Comparison of ENCODE assay signal across 19 mouse cellular contexts in the genomic region with DNA sequence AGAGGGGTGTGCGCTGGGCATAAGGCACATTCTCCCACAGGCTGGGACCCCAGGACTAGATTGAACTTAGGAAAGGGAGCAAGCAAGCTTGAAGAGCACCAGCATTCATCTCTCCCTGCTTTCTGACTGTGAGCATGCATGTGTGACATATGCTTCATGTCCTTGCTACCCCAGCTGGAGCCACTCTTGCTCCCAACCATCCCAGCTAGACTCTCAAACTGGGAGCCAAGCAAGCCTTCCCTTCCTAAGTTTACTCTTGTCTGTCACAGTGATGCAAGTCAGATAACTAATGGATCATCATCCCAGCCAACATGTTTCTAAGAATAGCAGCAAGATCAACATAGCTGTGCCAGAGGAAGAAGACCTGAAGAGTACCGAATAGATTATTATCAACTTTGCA.
"Had no signal": no experiment of that assay in that cellular context is flagged by ENCODE, and none has a peak within 500 bp of the region (broad histone marks: within the 10 kb centered on the region; RNA-seq: fewer than 3 reads in every experiment).

No protein-coding gene starts in this region.

- H3K36me3 ChIP-seq: limb, embryonic 15.5 days; liver, embryonic 12.5 days; lung, embryonic 15.5 days; midbrain, embryonic 10.5 days; midbrain, embryonic 12.5 days; neural tube, embryonic 13.5 days; neural tube, embryonic 15.5 days had no signal

- H3K4me2 ChIP-seq: limb, embryonic 15.5 days; liver, embryonic 12.5 days; lung, embryonic 15.5 days; midbrain, embryonic 12.5 days; neural tube, embryonic 13.5 days; neural tube, embryonic 15.5 days had no signal

- H3K9ac ChIP-seq: limb, embryonic 15.5 days; liver, embryonic 12.5 days; liver, embryonic 14.5 days; lung, embryonic 15.5 days; midbrain, embryonic 12.5 days; neural tube, embryonic 13.5 days; neural tube, embryonic 15.5 days had no signal

- H3K9me3 ChIP-seq: limb, embryonic 15.5 days; liver, embryonic 12.5 days; lung, embryonic 15.5 days; midbrain, embryonic 10.5 days; midbrain, embryonic 12.5 days; neural tube, embryonic 13.5 days; neural tube, embryonic 15.5 days had no signal

- DNase-seq: midbrain, embryonic 14.5 days; retina, postnatal 1 day; right cerebral cortex, adult 18-20 months; right cerebral cortex, postnatal 25 days; right cerebral cortex, postnatal 4 days; spleen, adult 18-20 months; thymus, adult 18-20 months; thymus, postnatal 25 days; thymus, postnatal 4 days had no signal

- H3K4me3 ChIP-seq: limb, embryonic 15.5 days; liver, embryonic 12.5 days; lung, embryonic 15.5 days; midbrain, embryonic 10.5 days; midbrain, embryonic 12.5 days; myocyte; neural tube, embryonic 13.5 days; neural tube, embryonic 15.5 days had no signal

- H3K27me3 ChIP-seq: limb, embryonic 15.5 days; liver, embryonic 12.5 days; lung, embryonic 15.5 days; midbrain, embryonic 12.5 days; neural tube, embryonic 13.5 days; neural tube, embryonic 15.5 days had no signal

- H3K4me1 ChIP-seq: limb, embryonic 15.5 days; liver, embryonic 12.5 days; lung, embryonic 15.5 days; midbrain, embryonic 10.5 days; midbrain, embryonic 12.5 days; neural tube, embryonic 13.5 days had no signal

- ATAC-seq: liver, embryonic 12.5 days; midbrain, embryonic 16.5 days had no signal

- H3K27ac ChIP-seq: limb, embryonic 15.5 days; liver, embryonic 12.5 days; liver, embryonic 14.5 days; lung, embryonic 15.5 days; midbrain, embryonic 10.5 days; midbrain, embryonic 12.5 days; neural tube, embryonic 13.5 days; neural tube, embryonic 15.5 days had no signal
